ENCODE assay signal across 16 mouse cellular contexts in the genomic region with DNA sequence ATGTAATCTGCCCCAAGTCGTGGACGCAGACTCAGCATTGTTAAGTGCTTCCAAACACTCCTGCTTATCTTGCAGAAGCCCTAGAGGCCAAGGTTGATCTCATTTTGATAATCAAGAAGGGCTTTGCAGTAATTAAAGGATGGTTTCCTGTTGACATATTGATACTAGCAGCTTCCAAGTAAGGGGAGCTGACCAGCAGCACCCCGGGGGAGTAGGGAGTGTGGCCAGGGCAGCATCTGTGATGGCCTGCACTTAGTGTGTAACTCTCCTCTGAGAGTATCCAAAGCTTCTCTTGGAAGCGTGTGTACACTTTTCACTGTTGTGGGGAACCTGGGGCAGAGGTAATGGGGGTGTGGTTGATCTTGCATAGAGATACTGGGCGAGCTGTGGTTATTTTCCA.
"Had no signal": no experiment of that assay in that cellular context is flagged by ENCODE, and none has a peak within 500 bp of the region (broad histone marks: within the 10 kb centered on the region; RNA-seq: fewer than 3 reads in every experiment).

No protein-coding gene starts in this region.

- DNase-seq: liver, postnatal 0 days; lung, adult 2 months; lung, postnatal 14 days; right cerebral cortex, postnatal 14 days; spleen, adult 18-20 months; thymus, adult 18-20 months; thymus, postnatal 25 days; thymus, postnatal 4 days had no signal

- H3K27ac ChIP-seq: lung, embryonic 15.5 days; macrophage; midbrain, embryonic 13.5 days; midbrain, embryonic 15.5 days; neural tube, embryonic 12.5 days had no signal

- H3K4me2 ChIP-seq: lung, embryonic 15.5 days; midbrain, embryonic 11.5 days; midbrain, embryonic 13.5 days; midbrain, embryonic 15.5 days; neural tube, embryonic 12.5 days had no signal

- H3K36me3 ChIP-seq: lung, embryonic 15.5 days; midbrain, embryonic 13.5 days; midbrain, embryonic 15.5 days; neural tube, embryonic 12.5 days had no signal

- H3K9me3 ChIP-seq: lung, embryonic 15.5 days; midbrain, embryonic 13.5 days; midbrain, embryonic 15.5 days; neural tube, embryonic 12.5 days had no signal

- ATAC-seq: liver, postnatal 0 days; lung, postnatal 0 days; midbrain, embryonic 13.5 days; midbrain, embryonic 15.5 days had no signal

- H3K4me1 ChIP-seq: lung, embryonic 15.5 days; megakaryocyte, embryonic 14.5 days; midbrain, embryonic 13.5 days; midbrain, embryonic 15.5 days; neural tube, embryonic 12.5 days had no signal

- H3K9ac ChIP-seq: liver, postnatal 0 days; lung, embryonic 15.5 days; midbrain, embryonic 13.5 days; midbrain, embryonic 15.5 days; neural tube, embryonic 12.5 days had no signal

- H3K4me3 ChIP-seq: lung, embryonic 15.5 days; midbrain, embryonic 13.5 days; midbrain, embryonic 15.5 days; neural tube, embryonic 12.5 days had no signal

- H3K27me3 ChIP-seq: lung, embryonic 15.5 days; megakaryocyte, embryonic 14.5 days; midbrain, embryonic 13.5 days; midbrain, embryonic 15.5 days; neural tube, embryonic 12.5 days had no signal
